Mouse (Mus musculus) heart, adult 18-20 months (tissue): ENCODE data around the gene Crhbp. TPM values are rescaled to one million over a fixed set of nuclear protein-coding genes. Genes with fewer than 3 reads are reported as not detected.

Experiments used
- DNase-seq, 2 experiments: peaks; one replicate each; pipeline ENCODE4 v3.0.0; 2021 to 2022; ENCODE audit warnings: mixed read lengths in 1 of 2
- long read RNA-seq, 2 experiments: library from polyadenylated mRNA; stranded (forward); transcript quantifications; one replicate each; pipeline ENCODE4 v2.0.0; 2021
- total RNA-seq, 2 experiments: library from RNA; stranded (reverse); gene quantifications; 2 replicates each; pipeline ENCODE4 v1.2.3; 2021

Gene Crhbp
- total RNA-seq, result not detected
- long read RNA-seq, experiment 1, result 0 reads
- long read RNA-seq, experiment 2, result 0 reads

DNA sequence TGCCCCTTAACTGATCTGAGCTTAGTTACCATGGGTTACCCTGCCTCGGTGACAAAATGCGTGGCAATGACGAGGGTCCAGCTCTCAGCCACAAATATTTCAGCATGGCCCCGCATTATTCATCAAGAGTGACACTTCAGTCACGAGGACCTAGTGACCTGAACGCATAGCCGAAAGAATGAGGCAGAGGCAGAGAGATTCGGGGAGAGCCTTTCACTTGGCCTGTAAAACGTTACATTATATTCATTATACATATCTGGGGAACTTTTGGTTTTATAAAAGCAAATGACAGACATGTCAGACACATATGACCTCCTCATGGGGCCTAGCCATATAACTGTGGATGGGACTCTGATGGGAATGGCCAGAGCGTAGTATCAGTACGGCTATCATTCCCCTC is at the start of gene Crhbp:
Crhbp (minus strand) TSS at position 101 of the 400 bp plus-strand sequence.
- DNase-seq, result no peak

GRCm38 (mm10) chr13:95493296-95493695 is 48.6 kb upstream of the Crhbp start:
- DNase-seq, result no peak

GRCm38 (mm10) chr13:95491327-95491726 is 46.6 kb upstream of the Crhbp start:
- DNase-seq, result no peak

DNA sequence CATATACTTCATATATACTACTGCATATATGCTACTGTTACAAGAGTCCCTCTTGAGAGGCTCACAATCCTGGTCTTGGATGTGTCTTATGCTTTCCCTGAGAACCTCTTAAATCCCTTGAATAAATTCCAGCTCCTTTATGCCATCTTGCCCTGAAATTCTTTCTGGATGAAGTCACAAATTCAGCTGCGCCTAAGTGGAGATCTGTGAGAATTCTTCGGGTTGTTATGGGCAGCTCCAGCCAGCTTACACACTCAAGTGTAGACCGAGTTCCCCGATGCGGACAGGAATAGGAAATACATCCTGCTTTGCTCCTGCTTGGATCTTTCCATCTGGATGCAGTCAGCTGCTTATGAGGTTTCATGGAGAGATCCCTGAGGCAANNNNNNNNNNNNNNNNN is 39.9 kb upstream of the Crhbp start:
- DNase-seq, result no peak

GRCm38 (mm10) chr13:95481428-95481827 is 36.7 kb upstream of the Crhbp start:
- peak; percentile 54 to 90 for DNase-seq

- no peak for DNase-seq
Measured at GRCm38 (mm10) chr13:95478671-95479413, 34.1 kb upstream of the Crhbp start, which contains the start of gene S100z. Gene S100z (minus strand): TSS chr13:95478721.

DNA sequence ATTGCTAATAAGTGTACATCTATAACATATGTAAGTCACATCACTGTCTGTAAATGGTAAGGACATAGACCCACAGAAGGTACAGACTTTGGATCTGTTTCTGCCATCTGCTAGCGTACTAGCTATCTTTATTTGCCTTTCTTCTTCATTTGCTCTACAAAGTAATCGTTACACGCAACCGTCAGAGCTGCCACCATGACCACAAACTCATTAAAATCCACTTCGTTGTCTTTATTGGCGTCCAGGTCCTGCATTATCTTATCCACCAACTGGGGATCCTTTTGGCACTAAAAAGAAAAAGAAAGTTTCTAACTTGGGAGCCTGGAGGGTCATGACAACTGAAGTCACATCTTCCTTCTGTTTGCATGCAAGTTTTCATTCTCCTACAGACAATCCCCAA is 32.4 kb upstream of the Crhbp start:
- DNase-seq, result no peak

- DNase-seq, result no peak
Measured at GRCm38 (mm10) chr13:95475124-95475523, 30.4 kb upstream of the Crhbp start.

DNA sequence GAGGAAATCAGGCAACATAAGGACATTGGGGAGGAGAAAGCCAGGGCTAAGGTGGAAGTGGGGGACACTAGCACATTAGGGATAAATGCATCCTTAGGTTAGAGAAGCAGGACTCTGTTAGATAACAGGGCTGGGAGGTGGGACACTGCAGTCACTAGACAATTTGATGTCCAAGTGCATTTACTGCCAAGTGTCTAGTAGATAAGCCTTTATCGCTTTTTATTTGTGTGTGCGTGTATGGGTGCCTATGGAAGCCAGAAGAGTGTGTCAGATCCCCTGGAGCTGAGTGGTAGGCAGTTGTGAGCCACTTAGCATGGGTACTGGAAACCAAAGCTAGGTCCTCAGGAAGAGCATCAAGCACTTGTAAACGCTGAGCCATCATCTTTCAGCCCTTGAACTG is 29.6 kb upstream of the Crhbp start:
- no peak for DNase-seq

- no peak for DNase-seq
Measured at GRCm38 (mm10) chr13:95470970-95471369, 26.2 kb upstream of the Crhbp start.

- DNase-seq, result peak in 1 of 2 experiments; percentile 10
Measured at GRCm38 (mm10) chr13:95451529-95451928, 6.8 kb upstream of the Crhbp start.

GRCm38 (mm10) chr13:95450636-95451210 is 6.0 kb upstream of the Crhbp start:
- no peak for DNase-seq

DNA sequence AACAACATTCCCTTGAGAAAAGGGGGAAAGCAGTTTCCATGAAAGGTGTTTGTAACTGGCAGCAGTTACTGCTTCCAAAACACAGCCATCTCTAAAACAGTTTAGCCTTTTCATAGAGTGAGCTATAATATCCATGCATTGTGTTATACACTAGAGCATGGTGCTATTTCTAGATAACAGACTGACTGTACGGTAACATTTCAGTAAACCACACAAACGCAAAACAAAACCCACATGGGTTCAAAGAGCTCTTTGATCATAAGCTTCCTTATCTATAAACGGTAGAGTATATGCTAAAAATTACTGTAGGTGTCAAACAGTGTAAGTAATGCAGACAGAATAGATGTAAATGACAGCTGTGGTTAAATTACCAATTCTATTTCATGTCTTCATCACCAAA is 5.0 kb upstream of the Crhbp start:
- DNase-seq, result no peak

DNA sequence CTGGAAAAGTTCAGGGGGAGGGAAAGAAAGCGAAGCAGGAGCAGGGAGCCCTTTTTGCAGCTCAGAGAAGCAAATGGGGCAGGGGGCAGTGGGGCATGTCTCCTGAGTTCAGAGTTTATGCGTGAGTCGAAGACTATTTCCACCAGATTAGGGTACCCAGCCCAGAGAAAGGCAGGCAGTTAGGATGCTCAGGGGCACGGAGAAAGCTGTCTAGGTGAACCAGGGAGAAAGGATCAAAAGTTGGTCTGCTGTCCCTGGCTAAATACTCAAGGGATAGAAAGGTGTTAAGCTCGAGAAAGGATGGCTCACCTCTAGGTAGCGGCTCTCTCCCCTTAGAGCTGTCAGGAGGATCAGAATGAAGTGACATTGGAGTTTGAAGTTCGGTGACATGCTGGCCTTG is 433 bp downstream of the Crhbp start:
- no peak for DNase-seq

DNA sequence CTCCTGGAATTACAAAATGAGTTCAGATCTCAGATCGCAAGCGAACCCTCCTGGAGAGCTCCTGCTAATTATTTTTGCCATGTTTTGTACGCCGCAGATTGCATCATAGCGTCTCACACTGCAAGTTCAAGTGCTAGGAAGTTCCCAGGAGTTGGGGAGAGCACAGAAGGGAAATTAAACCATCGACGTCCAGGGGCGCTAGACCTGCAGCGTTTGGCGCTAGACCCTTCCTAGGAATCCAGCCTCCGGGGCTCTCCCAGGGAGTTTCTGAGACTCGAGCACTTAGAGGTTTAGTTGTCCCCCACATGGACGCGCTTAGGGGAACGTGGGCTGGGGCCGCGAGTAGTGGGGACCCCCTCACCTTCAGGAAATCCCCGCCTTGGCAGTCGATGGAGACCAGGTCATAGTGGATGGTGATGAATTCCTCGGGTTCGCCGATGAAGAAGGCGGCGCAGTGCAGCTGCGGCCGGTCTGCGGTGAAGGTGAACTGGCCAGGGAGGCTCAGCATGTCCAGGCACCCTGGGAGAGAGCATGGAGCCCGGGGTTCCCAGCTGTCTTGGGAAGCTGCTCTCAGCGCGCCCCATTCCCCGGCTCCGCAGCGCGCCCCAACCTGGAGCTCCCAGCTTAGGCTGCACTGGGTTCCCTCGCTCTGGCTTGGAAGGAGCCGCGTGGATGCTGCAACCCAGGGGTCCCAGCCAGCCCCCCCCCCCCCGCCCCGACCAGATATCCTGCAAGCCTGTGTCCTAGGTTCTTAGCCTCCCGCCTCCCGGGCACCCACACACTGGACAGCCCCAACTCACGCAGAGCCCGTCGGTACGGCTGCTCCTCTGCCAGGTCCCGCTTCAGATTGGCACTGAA is 1.1 kb downstream of the Crhbp start:
- no peak for DNase-seq

- no peak for DNase-seq
Measured at GRCm38 (mm10) chr13:95442901-95443300, 1.8 kb downstream of the Crhbp start.

DNA sequence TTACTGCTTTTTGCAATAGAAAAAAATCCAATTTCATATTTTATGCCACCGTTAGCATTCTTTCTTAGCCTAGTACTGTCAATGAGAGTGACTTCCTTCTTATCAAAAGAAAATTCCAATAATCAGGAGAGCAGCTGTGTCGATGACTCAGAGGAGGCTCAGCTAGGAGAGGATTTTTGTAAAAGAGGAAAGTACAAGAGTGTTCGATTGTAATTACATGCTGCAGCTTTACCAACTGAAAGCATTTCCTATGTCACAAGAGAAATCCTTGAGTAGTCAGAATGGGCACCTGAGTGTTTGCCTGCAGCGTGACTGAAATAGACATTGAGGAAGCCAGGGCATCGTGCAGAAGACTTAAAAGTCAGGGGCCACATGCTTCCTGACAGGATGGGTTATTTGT is 5.2 kb downstream of the Crhbp start:
- no peak for DNase-seq

DNA sequence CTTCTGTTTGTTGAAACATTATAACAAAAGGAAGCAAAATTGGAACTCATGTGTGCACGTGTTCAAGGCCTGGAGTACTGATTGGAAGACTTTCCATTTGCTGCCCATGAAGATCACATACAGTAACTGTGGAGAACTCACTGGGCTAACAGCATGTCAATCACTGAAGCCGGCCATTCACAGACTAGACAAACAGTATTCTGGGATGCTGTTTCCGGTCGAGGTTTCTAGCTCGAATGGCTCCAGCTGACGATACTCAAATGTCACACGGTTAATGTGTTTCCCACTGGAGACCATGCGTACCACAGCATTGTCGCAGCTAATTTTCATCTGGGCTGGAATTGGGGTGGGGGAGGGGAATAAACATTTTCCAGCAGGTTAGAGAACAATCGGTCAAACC is 13.0 kb downstream of the Crhbp start:
- no peak for DNase-seq

DNA sequence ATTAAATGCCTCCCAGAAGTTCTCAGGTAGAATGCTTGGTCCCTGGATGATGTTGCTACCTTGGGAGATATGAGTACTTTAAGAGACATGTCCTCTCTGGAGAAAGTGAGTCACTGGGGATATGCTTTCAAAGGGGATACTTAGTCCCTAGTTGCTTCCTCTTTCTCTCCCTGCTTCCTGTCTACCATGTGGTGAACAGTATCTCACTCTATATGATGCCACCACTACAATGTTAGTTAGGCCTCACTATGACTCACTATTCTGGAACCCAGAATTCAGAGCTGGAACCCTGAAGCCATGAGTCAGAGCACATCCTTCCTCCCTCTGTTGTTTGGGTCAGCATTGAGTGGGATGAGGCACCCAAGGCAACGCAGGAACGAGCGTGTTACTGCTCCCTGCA is 17.2 kb downstream of the Crhbp start:
- DNase-seq, result no peak

DNA sequence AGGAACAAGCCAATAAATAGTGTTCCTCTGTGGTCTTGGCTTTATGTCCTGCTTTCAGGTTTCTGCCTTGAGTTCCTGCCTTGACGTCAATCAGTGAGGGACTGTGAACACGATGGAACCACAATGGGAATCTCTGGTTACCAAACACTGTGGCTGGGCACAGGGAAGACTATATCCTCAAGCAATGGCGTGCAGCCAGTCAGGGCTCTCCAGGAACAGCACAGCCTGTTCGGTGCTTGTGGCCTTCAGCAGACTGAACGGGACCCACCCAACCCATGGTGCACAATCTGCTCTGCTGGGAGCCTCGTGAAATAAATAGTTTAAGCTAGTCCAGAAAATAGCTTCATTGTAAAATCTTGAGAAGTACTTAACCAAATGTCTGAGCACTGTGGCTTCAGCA is 18.3 kb downstream of the Crhbp start:
- peak; percentile 10 to 16 for DNase-seq

- no peak for DNase-seq
Measured at GRCm38 (mm10) chr13:95425484-95425883, 19.2 kb downstream of the Crhbp start.

DNA sequence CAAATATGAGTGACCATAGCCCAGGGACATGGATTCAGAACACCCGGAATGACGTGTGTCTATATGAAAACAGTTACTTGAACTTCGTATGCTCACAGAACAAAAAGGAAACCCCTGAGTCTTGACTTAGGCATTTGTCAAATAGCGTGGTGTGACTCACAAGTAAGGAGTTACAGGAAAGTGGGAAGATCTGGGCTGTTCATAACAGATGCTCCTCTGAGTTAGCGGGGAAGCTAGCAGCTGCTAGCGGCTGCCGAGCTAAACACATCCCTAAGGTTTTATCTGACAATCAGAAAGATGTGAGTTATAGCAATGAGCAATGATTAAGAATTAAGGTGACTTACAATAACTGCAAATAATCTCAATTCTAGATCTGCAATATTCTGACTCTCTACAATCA is 19.8 kb downstream of the Crhbp start:
- DNase-seq, result no peak

DNA sequence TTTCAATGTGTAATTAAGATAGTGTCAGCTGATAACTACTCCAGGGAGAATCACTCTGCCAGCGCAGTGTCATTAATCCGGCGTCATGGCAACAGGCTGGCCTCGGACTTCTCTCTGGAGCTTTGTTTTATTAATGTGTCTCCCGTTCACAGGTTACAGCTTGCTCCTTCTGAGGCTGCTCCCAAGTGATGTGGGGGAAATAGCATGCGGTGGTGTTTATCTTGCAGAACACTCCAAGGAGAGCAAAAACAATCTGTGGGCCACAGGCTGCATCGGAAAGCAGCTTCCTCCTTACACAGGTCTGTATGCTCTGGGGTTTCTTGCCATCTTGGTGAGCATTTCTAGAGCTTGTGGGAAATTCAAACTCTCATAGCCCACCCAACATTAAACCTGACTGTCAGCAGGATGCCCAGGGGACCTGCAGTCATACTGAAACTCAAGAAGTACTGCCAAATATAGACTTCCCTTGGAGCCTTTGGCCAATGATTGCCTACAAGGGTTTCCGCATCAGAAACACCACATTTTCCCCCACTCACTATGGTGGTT is 25.4 kb downstream of the Crhbp start:
- no peak for DNase-seq
